Mouse (Mus musculus): ENCODE data around the gene Zfp652.
"Not testable (repeated sequence)": the region's sequence is repeated elsewhere in the genome, so short reads cannot be mapped to it uniquely, and the experiment has no call there.

The Zfp652 gene

GRCm38 (mm10) chr11:95712563-95713224 lies at the start of gene Zfp652:
Gene Zfp652, plus strand, starts transcription at chr11:95712673.
- DNase-seq (ENCODE audit: low read depth): peak; percentile 88

GRCm38 (mm10) chr11:95666529-95667149 lies 45.8 kb upstream of the Zfp652 start, which contains the start of gene Phb:
Gene Phb, plus strand, starts transcription at chr11:95666957.
- peak; percentile 97 for DNase-seq (ENCODE audit: low read depth)

- DNase-seq (ENCODE audit: low read depth): peak; percentile 64
Measured at GRCm38 (mm10) chr11:95667177-95667576, 45.3 kb upstream of the Zfp652 start.

GRCm38 (mm10) chr11:95668086-95668485 lies 44.4 kb upstream of the Zfp652 start:
- not testable (repeated sequence) for DNase-seq (ENCODE audit: low read depth)

GRCm38 (mm10) chr11:95675498-95675897 lies 37.0 kb upstream of the Zfp652 start:
- no peak for DNase-seq (ENCODE audit: low read depth)

GRCm38 (mm10) chr11:95676307-95676706 lies 36.2 kb upstream of the Zfp652 start:
- peak; percentile 54 for DNase-seq (ENCODE audit: low read depth)

- no peak for DNase-seq (ENCODE audit: low read depth)
Measured at GRCm38 (mm10) chr11:95677925-95678701, 34.4 kb upstream of the Zfp652 start.

- DNase-seq (ENCODE audit: low read depth): no peak
Measured at GRCm38 (mm10) chr11:95681995-95682601, 30.4 kb upstream of the Zfp652 start.

GRCm38 (mm10) chr11:95682946-95683345 lies 29.5 kb upstream of the Zfp652 start:
- no peak for DNase-seq (ENCODE audit: low read depth)

GRCm38 (mm10) chr11:95686031-95686430 lies 26.4 kb upstream of the Zfp652 start:
- peak; percentile 70 for DNase-seq (ENCODE audit: low read depth)

- no peak for DNase-seq (ENCODE audit: low read depth)
Measured at GRCm38 (mm10) chr11:95687084-95687656, 25.3 kb upstream of the Zfp652 start.

GRCm38 (mm10) chr11:95688515-95688914 lies 24.0 kb upstream of the Zfp652 start:
- DNase-seq (ENCODE audit: low read depth): no peak

GRCm38 (mm10) chr11:95688981-95689380 lies 23.5 kb upstream of the Zfp652 start:
- no peak for DNase-seq (ENCODE audit: low read depth)

- no peak for DNase-seq (ENCODE audit: low read depth)
Measured at GRCm38 (mm10) chr11:95689544-95689943, 22.9 kb upstream of the Zfp652 start.

GRCm38 (mm10) chr11:95698541-95698940 lies 13.9 kb upstream of the Zfp652 start:
- DNase-seq (ENCODE audit: low read depth): no peak

GRCm38 (mm10) chr11:95700778-95701739 lies 11.4 kb upstream of the Zfp652 start:
- peak; percentile 81 for DNase-seq (ENCODE audit: low read depth)

GRCm38 (mm10) chr11:95704032-95704969 lies 8.2 kb upstream of the Zfp652 start:
- DNase-seq (ENCODE audit: low read depth): no peak

- DNase-seq (ENCODE audit: low read depth): no peak
Measured at GRCm38 (mm10) chr11:95704970-95705330, 7.5 kb upstream of the Zfp652 start.

GRCm38 (mm10) chr11:95709534-95710040 lies 2.9 kb upstream of the Zfp652 start:
- DNase-seq (ENCODE audit: low read depth): no peak

GRCm38 (mm10) chr11:95710478-95710877 lies 2.0 kb upstream of the Zfp652 start:
- DNase-seq (ENCODE audit: low read depth): no peak

Measured in c-Kit-positive CD71-positive TER-119-negative erythroid progenitor cells, embryonic 14.5 days (primary cell).